Mouse (Mus musculus) embryo, embryonic 9.5 days (tissue): ENCODE data around the gene Cts7.

Source experiments
- DNase-seq: peaks from one replicate; pipeline ENCODE4 v3.0.0-alpha.2; 2017; ENCODE audit errors: extremely low spot score

Gene Cts7

DNA sequence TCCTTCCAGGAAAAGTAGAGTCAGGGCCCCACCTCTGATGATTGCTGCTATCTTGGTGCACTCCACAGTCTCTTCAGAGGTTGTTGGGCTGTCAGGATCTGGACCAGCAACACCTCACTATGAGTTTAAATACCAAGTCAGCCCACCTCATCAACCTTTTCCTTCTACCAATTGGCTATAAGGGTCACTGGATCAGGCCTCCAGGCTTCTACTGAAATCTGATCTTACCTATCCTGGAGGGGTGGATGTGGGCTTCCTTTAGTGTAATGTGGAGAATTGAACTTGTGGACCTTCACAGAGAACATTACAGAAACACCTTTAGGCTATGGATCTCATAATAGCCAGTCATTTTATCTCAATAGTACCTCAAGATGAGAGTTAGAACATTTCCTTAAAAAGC, at the start of gene Cts7:
Gene Cts7 (minus strand): TSS at position 101 of the 400 bp plus-strand sequence.
- no peak for DNase-seq
